Mouse (Mus musculus): ENCODE data around the gene Gas2.

Gas2 gene

DNA sequence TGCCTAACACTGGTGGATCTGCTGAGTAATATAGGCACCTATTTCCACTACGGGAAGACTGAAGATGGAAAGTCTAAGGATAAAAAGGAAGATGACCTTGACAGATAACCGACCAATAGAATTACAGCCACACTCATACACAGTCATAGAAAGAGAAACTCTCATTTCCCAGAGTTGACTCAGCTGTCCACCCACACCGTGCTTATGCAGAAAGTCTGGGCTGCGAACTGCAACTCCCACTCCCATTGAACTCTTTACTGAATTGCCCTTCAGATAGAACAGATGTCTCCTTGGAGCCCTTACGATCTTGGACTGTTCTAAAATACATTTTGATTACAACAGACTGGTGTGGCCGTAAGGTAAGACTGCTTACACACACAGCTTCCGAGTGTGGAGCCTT lies 102.9 kb downstream of the Gas2 start:
- no peak for DNase-seq (ENCODE audit: low spot score in 2 of 2)

DNA sequence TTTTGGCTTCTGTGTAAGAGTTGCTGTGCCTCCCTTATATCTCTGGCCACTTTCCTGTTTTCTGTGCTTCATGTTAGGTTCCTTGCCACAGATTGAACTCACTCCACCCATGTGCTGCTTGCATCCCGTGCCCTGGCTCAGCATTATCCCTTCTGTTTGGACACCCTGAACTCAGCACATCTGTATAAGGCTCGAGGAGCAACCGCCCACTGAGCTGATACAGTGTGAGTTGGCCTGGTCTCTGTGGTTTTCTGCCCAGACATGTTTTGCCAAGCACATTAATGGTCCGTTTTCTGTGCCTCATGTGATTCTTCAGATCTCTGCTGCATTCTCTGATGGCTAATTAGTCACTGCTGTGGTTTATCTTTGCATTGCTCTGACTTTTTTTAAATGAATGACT lies 105.8 kb downstream of the Gas2 start:
- no peak for DNase-seq (ENCODE audit: low spot score in 2 of 2)

DNA sequence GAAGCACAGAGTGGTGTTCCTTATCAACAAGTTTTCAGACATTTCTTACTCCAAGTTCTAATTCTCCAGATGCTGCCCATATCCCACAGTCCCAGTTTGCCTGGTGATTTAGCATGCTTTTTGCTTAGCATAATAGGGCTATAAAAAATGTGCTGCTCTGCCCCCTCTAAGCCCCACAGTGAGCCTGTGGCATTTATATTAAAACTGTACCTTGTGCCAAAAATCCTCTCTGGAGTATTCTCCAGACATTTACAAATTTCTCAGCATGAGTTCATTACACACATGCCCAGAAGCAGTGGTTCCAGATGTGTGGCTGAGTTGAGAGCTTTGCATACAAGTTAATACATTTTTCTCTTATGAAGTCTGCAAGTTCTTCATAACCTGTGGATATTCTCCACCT lies 107.6 kb downstream of the Gas2 start:
- no peak for DNase-seq (ENCODE audit: low spot score in 2 of 2)

DNA sequence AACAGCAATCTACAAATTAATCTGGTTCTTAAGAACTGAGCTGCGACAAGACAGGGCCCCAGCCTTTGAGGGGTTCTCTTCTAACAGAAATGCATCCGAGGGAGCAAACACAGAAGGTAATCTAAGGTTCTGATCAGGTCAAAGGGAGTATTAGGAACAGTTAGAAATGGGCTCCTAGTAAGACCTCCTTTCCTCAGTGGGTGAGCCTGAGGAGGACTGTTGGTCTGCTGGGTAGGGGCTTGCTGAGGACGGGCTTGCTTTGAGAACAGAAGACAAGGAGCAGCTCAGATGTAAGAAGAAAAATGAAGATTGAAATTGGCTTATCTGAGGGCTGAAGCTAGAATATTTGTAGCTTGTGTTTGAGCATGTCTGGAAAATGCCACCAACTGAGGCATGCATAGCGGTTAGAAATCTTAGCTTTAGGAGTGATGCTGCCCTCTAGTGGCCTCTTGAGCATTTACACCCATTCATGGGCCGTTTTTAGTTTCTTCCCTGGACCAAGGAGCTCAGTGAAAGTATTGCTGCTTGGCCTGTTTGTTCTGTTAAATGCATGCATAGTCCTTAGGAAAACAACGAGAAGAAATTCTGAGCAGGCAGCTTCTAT lies 110.5 kb downstream of the Gas2 start:
- peak in 1 of 2 experiments; percentile 6 for DNase-seq (ENCODE audit: low spot score in 2 of 2)

DNA sequence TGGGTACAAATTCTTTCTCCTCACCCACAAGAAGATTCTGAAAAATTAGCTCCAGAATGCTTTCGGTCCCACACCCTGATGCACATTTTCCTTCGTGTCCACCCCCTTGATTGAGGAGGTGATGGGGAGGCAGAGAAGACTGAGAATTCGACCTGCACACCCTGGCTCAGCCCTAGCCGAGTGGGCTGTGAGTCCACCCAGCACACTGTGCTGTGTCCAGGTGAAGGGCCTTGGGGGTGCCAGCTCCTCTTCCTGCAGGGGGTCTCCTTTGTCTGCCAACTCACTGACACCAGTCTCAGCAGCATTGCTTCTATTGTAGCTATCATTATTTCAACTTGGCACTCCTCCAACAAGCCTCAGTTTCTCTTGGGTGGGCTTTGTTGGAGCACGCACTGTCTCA lies 111.3 kb downstream of the Gas2 start:
- no peak for DNase-seq (ENCODE audit: low spot score in 2 of 2)

DNA sequence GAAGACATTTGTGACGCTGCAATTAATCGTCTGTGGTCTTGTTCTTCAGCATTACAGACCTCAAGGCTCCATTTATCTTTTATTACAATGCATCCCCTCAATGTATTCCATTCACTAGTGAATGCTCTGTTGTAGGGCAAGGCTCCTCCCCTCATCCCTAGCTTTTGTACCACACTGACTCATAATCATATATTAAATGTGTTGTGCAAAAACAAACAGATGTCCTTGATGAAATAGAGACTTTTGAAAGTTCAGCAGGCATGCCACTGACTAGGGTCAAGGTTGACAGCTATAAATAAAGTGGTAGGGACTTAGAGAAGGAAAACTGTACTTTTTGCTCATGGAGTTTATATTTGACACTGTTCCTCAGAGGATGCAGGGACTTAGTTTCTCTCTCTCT lies 111.7 kb downstream of the Gas2 start:
- DNase-seq (ENCODE audit: low spot score in 2 of 2) = no peak

DNA sequence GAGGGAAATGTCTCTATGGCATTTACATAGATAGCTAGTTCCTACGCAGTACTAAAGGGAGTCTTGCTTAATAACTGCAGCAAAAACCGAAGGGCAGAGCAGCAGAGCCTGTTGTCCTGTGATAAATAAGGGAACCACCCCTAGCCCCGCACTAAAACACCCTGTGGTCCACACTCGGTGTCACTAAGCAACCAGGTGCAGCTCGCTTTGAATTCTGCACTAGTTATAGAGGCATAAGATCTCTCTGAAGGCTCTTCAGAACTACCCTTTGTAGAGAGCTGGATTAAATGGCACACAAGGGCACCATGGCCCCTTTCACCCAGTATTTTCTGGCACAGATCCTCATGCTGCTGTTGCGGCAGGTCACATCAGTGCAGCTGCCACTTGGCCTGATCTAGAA lies 113.4 kb downstream of the Gas2 start:
- DNase-seq (ENCODE audit: low spot score in 2 of 2) = no peak

DNA sequence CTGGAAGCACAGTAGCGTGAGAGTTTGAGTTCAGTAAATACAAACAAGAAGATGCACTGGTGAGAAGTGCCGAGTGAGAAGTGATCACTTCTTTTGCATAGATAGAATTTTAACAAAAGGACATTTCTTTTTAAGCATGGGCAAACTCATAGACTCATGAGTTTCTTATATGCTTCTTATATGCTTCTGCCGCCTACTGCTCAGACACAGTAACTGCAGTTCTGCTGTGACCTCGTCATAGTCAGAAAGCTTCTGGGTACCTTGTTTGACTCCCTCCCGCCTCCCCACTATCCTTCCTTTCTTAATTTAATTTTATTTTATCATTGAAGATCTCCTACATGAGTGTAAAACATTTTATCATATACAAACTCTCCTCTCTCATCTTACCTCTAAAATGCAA lies 117.5 kb downstream of the Gas2 start:
- DNase-seq (ENCODE audit: low spot score in 2 of 2) = no peak

DNA sequence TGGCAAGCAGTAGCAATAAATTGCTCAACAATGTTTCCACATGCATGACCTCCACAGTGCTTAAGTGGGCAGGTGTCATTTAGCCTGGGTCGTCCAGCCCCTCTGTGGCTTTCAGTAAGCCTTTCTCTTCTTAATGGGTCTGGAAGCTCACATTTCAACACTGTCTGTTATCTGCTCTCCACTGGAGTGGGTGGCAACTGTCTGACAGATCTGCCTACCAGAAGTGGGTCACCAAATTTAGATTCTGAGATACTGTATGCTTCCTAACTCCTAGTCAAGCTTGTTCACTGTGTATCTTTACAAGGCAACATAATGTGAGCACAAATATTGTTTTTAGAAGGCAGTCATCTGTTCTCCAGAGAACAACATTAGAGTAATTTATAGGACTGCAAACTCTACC lies 120.5 kb downstream of the Gas2 start:
- no peak for DNase-seq (ENCODE audit: low spot score in 2 of 2)

DNA sequence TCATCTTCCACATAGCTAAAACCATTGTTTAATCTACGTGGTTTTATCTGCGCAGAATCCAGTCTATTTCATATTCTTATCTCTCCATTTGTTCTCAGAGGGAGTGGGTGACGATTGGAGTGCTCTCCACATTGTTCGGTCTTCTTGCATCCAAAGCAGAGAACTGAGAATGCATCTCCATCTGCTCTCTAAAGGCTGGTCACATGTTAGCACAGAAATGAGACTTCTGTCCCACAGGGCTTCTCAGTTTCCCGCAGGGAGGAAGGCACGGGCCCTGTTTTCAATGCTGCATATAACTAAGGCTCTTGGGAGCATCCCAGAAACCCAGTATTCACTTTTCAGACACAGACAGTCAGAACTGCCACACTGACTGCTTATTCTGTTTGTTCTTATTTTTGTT lies 123.9 kb downstream of the Gas2 start:
- no peak for DNase-seq (ENCODE audit: low spot score in 2 of 2)

DNA sequence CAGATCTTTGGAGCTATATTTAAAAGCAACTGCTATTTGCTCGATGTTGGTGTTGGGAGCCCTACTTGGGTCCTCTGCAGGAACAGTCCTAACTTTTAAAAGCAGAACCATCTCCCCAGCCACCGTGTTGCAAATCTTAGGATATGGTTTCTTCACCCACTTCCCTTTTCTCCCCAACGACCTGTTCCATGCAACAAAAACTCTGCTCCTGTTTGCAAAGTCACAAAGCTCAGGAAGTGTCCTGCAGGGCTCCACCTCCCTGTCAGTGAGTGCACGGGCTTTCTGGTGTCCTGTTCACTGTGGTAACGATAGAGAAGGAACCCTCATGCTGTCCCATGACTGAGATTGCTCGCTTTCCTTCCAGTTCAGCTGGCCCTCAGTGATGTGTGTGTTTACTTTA lies 125.1 kb downstream of the Gas2 start:
- DNase-seq (ENCODE audit: low spot score in 2 of 2) = no peak

DNA sequence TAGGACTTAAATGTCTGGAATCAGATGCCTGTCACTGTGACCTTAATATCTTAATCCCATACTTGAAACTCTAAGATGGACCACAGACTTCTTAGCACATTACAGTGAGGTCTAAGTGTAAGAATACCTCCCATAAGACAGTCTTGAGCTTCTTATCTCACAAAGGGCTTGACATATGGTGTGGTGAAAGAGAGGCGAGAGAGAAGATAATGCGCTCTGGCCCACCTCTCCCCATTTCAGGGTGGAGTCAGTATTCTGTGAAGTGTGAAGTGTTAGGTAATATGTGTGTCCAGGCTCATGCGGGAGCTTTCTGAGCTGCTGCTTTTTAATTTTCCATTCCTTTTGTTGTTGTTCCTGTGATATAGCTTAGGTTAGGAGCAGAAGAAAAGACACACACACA lies 129.2 kb downstream of the Gas2 start:
- DNase-seq (ENCODE audit: low spot score in 2 of 2) = no peak

DNA sequence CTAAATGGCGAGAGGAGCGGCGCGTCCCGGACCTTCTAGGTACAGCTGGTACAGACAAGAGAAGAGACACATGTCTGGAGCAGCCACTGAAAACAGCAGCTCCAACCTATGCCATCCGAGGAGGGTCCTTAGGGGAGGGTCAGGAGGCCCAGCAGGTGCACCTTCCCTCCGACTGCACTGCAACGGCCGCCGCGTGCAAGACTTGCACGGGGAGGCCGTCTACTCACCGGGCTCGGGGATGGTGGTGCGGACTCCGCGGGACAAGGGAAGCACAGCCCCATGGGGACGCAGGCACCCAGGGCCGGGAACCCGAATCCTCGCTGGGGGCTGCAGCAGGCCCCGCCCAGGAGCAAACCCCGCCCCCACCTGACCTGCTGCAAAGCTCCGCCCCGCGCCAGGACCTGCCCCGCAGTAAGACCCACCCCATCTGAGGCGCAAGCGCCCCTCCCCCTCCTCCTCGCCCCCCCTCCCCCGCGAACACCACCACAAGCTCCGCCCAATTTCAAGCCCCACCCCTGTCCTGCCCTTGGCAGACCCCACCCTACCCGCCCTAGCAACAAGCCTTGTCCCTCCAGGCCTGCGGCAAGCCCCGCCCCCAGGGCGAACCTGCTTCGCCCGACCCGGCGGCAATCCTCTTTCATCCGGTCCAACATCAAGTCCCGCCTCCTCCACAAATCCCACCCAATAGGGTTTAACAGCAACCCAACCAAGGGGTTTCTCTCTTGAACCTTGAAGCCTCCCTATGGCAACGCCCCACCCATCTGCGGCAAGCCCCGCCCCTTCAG lies 143.9 kb downstream of the Gas2 start, which contains the start of gene Svip:
TSS of gene Svip (minus strand) at position 508 of the 785 bp plus-strand sequence.
- peak; percentile 86 for DNase-seq (ENCODE audit: low spot score in 2 of 2)

DNA sequence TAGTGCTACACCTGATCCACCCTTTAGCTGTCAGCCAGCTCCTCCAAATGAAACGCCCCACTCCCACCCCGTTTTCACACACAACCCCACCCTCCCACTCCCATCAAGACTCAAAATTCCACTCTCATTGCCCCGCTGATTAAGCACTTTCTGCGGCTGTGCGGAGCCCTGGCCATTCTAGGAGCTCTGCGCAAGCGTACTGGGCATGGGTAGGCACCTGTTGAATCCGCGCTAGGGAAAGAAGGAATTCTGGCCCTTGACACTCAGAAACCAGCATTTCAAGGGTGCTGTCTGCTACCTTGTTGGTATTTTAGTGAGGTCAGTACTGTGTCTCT lies 144.4 kb downstream of the Gas2 start:
- no peak for DNase-seq (ENCODE audit: low spot score in 2 of 2)

DNA sequence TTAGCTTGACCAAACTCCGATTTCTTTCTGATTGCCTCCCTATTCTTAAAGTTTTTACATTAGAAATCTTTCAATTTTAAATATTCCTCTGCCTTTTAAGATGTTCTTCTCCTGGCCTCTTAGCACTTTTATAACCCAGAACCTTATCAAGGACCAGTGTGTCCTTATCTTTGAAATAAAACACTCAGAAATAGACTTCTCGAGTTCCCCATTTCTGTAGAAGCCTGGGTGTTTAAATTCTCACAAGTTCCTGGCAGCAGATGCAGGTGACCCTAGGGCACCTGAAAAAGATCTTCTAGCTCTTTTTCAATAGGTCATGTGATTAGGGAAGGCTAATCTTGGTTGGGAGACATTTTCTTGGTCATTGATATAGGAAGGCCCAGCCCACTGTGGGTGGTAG lies 145.3 kb downstream of the Gas2 start:
- DNase-seq (ENCODE audit: low spot score in 2 of 2) = no peak

DNA sequence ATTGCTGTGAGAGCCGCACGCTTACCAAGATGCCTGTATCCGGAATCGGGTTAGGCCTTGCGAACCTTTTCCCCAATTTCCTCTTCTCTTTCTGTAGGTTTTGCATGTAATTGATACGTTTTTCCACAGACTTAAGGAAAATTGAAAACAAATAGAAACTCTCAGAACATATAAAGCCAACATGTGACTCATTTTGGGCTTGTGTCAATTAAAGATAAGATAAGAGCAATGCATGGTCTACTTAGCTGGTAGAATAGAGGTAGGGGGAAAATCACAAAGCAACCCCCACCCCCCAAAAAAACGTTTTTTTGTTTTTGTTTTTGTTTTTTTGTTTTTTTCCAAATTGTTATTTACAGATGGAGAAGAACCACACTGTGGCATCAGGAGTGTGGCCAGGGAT lies 151.6 kb downstream of the Gas2 start:
- DNase-seq (ENCODE audit: low spot score in 2 of 2) = no peak

DNA sequence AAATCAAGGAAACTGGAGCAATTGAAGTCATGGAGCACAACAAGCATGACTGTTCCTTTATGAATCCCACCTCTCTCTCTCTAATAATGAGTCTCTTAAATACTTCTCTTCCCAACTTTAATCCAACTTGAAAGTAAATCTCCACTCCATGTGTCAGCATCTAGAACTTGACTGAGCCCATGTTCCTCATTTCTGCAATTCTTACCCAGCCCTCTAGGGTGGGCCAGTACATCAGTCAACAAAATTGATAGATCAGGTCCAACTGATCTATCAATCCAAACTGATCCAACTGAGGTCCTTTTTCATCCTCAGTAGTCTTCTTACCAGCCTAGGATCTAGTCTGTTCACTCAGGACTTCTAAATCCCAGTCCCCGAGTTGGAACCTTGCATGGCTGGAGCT lies 153.4 kb downstream of the Gas2 start:
- no peak for DNase-seq (ENCODE audit: low spot score in 2 of 2)

DNA sequence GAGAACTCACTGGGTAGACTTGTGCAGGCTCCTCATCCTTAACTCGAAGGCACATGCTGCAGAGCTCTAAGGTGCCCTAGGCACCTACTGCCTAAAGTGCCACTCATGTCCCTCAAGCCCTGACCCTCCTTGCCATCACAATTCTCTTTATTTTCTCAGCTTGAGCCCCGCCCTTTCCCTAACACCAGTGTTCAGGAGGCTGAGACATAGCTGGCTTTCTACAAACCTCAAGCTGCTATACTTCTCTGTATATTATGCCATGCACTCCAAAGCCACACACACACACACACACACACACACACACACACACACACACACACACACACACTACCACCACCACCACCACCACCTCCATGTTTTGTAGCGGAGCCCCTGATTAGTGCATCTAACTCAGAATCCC lies 153.8 kb downstream of the Gas2 start, which contains the start of gene 1700015G11Rik:
TSS of gene 1700015G11Rik (minus strand) at position 101 of the 400 bp plus-strand sequence.
- no peak for DNase-seq (ENCODE audit: low spot score in 2 of 2)

DNA sequence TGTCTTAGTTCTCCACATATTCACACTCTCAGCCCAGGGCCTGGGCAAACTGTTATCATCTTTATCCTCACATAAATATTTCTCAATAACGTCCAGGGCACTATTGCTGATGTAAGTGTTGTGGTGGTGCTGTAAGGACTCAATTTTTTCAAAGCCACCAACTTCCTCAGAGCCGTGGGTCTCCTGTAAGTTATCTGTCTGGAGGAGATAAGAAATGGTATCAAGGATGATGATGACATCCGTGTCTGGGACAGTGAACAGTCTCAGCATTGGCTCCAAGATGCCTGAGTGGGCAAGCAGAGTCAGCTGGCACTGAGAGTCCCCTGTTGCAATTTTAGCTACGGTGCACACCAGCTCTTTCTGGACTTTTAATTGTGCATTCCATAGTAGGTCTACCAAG lies 160.2 kb downstream of the Gas2 start:
- no peak for DNase-seq (ENCODE audit: low spot score in 2 of 2)

DNA sequence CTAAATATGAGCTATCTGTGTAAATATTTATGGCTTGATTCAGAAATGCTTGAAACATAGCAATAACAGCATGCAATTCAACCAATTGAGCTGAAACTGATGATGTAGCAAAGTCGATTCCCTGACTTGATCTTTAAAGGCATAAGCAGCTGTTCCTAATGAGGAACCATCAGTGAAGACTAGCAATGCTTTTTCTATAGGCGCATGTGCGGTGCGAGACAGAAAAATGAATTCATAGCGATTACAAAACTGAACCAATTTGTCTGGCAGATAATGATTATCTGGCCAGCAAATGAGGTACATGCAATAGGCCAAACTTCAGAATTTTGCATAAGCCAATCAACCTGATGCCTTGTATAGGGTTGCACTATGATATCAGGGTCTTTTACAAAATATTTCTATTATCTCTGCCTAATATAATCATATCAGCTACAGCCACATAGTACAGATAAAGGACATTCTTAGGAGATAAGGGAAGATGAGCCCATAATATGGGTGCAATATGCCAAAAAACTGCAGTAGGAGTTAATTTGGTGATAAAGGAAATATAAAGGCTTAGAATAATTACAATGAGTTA lies 162.3 kb downstream of the Gas2 start:
- DNase-seq (ENCODE audit: low spot score in 2 of 2) = no peak

DNA sequence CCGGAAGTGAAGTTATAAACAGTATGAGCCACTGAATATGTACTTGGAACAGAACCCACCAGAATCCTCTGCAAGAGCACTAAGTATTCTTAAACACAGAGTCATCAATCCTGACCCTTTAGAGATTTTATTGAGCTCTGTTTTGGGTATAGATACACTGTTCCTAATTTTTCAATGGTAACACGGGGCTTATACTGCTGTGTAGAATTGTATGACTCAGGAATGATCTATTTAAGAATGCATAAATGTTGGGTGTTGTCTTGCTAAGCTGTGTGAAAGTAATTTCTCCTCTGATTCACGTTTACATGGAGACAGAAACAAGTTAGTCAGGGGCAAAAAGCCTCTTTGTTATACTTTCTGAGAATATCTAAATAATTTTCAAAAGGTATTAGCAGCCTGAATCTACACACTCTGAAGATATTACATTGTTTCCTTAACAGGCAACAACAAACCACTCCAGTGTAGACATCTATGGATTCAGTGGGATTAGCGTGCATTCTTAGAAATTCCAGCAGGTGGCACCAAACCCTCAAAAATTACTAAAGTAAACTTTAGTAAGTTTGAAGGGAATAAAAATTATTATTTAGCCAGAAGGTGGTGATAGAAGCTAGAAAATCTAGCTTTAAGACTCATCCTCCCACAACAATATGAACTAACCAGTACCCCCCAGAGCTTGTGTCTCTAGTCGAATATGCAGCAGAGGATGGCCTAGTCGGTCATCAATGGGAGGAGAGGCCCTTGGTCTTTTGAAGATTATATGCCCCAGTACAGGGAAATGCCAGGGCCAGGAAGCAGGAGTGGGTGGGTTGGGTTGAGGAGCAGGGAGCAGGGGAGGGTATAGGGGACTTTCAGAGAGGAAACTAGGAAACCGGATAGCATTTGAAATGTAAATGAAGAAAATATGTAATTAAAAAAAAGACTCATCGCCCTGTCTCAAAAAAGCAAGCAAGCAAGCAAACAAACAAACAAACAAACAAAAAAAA lies 176.1 kb downstream of the Gas2 start:
- DNase-seq (ENCODE audit: low spot score in 2 of 2) = peak in 1 of 2 experiments; percentile 0

Measured in urinary bladder, adult 18-20 months (tissue).